Mouse (Mus musculus): ENCODE results near the gene Gm11634. TPM values are rescaled to one million over a fixed set of nuclear protein-coding genes. Genes with fewer than 3 reads are reported as not detected.

Gm11634 gene
- polyA plus RNA-seq (2015; fragmentation: Illumina TruSeq; extraction: RNeasy Lipid Tissue Mini Kit (QIAGEN cat#74804); ENCODE audit: low read depth, low replicate concordance), result not detected

GRCm38 (mm10) chr11:101599156-101599555 is at the start of gene Gm11634:
Gene Gm11634 (minus strand): TSS chr11:101599256.

DNA sequence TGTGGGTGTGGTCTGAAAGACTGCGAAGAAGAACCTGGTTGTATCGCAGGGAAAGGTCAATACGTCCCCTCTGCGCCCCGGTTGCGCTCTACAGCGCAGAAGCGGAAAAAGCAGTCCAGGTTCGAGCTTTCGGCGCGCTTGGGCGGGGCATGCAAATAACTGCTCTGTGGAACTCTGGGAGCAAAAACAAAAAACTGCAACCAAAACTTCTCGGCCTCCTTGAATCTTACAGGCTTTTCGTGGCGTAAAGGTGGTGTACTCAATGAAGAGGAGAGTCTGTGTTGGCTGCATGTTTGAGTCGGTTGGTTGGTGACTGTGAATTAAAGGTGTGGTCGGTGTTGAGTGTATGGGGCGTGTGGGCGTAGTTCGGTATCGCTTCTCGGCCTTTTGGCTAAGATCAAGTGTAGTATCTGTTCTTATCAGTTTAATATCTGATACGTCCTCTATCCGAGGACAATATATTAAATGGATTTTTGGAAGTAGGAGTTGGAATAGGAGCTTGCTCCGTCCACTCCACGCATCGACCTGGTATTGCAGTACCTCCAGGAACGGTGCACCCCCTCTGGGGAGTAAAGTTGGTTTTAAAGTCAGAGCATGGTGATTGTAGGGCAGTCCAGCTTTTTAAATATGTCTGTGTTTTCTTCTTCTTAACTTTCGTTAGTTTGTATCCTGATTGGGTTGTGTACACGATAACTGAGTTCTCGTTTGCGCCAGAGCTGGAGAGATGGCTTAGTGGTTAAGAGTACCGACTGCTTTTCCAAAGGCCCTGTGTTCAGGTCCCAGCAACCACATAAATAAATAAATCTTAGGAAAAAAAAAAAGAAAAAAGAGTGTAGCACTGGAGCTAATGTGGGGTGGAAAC is 28.2 kb upstream of the Gm11634 start, which contains the start of gene Rdm1:
Gene Rdm1, plus strand, starts transcription at position 201 of the 862 bp plus-strand sequence.

DNA sequence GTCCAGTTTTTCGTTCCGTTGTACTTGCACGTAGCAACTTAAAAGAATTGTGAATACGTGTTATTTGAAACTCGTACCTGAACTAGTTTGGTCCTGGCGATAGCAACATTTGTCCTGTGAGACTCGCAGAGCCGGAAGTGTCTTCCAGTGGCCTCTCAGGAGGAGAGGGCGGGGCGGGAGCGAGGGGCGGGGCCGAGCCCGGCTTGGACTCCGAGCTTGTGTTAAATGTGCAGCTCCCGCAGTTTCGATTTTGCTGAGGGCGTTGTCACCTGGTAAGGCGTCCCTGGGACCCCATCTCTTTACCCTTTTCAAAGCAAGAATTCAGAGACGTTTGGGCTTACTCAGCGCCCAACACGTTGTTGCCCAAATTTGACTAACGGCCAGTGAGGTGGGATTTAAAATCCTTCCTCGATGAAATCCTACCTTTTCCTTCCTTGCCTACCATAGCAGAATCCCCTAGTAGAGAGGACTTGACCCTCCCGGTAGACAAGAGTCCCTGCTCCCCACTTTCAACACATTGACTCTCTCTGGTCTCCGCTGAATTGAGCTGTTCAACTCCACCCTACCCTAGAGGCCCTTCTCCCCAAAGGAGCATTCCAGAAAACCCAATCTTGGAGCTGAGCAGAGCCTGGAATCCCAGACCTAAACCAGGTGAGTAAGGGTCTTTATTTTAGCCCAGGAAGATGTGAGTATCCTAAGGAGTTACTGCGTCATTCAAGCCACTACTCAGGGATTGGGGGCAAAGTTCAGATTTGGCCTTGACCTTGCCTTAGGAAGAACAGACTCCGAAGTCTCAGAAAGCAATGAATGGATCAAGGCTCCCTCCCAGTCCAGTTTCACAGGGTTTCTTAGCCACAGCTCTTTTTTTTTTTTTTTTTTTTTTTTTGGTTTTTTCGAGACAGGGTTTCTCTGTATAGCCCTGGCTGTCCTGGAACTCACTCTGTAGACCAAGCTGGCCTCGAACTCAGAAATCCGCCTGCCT is 16.7 kb downstream of the Gm11634 start, which contains the start of gene Tmem106a:
Gene Tmem106a, plus strand, starts transcription at position 189 of the 982 bp plus-strand sequence.

DNA sequence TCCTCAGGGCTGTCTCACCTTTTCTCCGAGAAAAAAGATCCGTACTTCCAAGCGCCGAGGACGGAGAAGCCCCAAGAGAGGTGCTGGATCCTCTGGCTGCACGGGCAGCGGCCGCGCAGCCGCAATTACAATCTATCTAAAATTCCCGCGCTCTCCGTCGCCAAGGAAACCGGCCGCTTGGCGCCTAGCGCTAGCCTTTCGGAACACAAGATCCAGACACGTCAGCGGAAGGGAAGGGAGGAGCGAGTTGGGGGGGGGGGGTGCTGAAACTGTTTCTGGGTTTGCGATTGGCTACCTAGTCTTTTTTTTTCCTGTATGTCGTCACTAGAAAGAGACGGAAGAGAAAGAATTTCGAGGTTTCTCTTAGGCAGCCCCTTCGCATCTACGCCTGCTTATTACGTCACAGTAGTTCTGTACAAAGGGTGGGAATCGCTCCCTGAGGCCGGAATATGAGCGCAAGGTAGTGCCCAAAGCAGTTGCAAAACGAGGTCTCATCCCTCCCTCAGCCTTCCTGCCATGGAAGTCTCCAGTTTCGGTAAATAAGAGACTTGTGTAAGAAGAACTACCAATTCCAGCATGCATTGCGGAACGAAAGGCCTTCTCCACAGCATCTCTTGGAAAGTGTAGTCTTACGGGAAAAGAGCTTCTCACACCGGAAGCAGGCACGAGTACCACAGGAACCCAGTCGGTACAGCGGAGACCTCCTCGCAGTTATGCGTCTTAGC is 47.1 kb downstream of the Gm11634 start, which contains the start of the genes Brca1 and Nbr1:
Gene Brca1, minus strand, starts transcription at position 205 of the 725 bp plus-strand sequence.
Gene Nbr1, plus strand, starts transcription at position 399 of the 725 bp plus-strand sequence.

Other genes starting within 250 kb of the Gm11634 start
- not detected for gene G6pc, start 231.7 kb downstream of the Gm11634 start, polyA plus RNA-seq (2015; fragmentation: Illumina TruSeq; extraction: RNeasy Lipid Tissue Mini Kit (QIAGEN cat#74804); ENCODE audit: low read depth, low replicate concordance)
- gene Aarsd1, start 181.6 kb downstream of the Gm11634 start, polyA plus RNA-seq (2015; fragmentation: Illumina TruSeq; extraction: RNeasy Lipid Tissue Mini Kit (QIAGEN cat#74804); ENCODE audit: low read depth, low replicate concordance), result 71.2 TPM
- gene Gm27029, start 174.5 kb downstream of the Gm11634 start, polyA plus RNA-seq (2015; fragmentation: Illumina TruSeq; extraction: RNeasy Lipid Tissue Mini Kit (QIAGEN cat#74804); ENCODE audit: low read depth, low replicate concordance), result 3.4 TPM
- gene Rundc1, start 174.2 kb downstream of the Gm11634 start, polyA plus RNA-seq (2015; fragmentation: Illumina TruSeq; extraction: RNeasy Lipid Tissue Mini Kit (QIAGEN cat#74804); ENCODE audit: low read depth, low replicate concordance), result 31.3 TPM
- 6.1 TPM for gene Ptges3l, start 173.9 kb downstream of the Gm11634 start, polyA plus RNA-seq (2015; fragmentation: Illumina TruSeq; extraction: RNeasy Lipid Tissue Mini Kit (QIAGEN cat#74804); ENCODE audit: low read depth, low replicate concordance)
- gene Rpl27, start 157.0 kb downstream of the Gm11634 start, polyA plus RNA-seq (2015; fragmentation: Illumina TruSeq; extraction: RNeasy Lipid Tissue Mini Kit (QIAGEN cat#74804); ENCODE audit: low read depth, low replicate concordance), result 399 TPM
- gene Ifi35, start 150.8 kb downstream of the Gm11634 start, polyA plus RNA-seq (2015; fragmentation: Illumina TruSeq; extraction: RNeasy Lipid Tissue Mini Kit (QIAGEN cat#74804); ENCODE audit: low read depth, low replicate concordance), result 5.8 TPM
- 246 TPM for gene Rnd2, start 134.3 kb downstream of the Gm11634 start, polyA plus RNA-seq (2015; fragmentation: Illumina TruSeq; extraction: RNeasy Lipid Tissue Mini Kit (QIAGEN cat#74804); ENCODE audit: low read depth, low replicate concordance)
- 31.2 TPM for gene Vat1, start 133.0 kb downstream of the Gm11634 start, polyA plus RNA-seq (2015; fragmentation: Illumina TruSeq; extraction: RNeasy Lipid Tissue Mini Kit (QIAGEN cat#74804); ENCODE audit: low read depth, low replicate concordance)
- 0.70 TPM for gene Brca1, start 47.3 kb downstream of the Gm11634 start, polyA plus RNA-seq (2015; fragmentation: Illumina TruSeq; extraction: RNeasy Lipid Tissue Mini Kit (QIAGEN cat#74804); ENCODE audit: low read depth, low replicate concordance)
- gene Nbr1, start 47.1 kb downstream of the Gm11634 start, polyA plus RNA-seq (2015; fragmentation: Illumina TruSeq; extraction: RNeasy Lipid Tissue Mini Kit (QIAGEN cat#74804); ENCODE audit: low read depth, low replicate concordance), result 110 TPM
- gene Tmem106a, start 17.0 kb downstream of the Gm11634 start, polyA plus RNA-seq (2015; fragmentation: Illumina TruSeq; extraction: RNeasy Lipid Tissue Mini Kit (QIAGEN cat#74804); ENCODE audit: low read depth, low replicate concordance), result 1.1 TPM
- gene Rdm1, start 27.9 kb upstream of the Gm11634 start, polyA plus RNA-seq (2015; fragmentation: Illumina TruSeq; extraction: RNeasy Lipid Tissue Mini Kit (QIAGEN cat#74804); ENCODE audit: low read depth, low replicate concordance), result 9.0 TPM
- gene Arl4d, start 66.3 kb upstream of the Gm11634 start, polyA plus RNA-seq (2015; fragmentation: Illumina TruSeq; extraction: RNeasy Lipid Tissue Mini Kit (QIAGEN cat#74804); ENCODE audit: low read depth, low replicate concordance), result 36.1 TPM
- gene Dhx8, start 133.7 kb upstream of the Gm11634 start, polyA plus RNA-seq (2015; fragmentation: Illumina TruSeq; extraction: RNeasy Lipid Tissue Mini Kit (QIAGEN cat#74804); ENCODE audit: low read depth, low replicate concordance), result 20.0 TPM
- 14.5 TPM for gene Etv4, start 186.1 kb upstream of the Gm11634 start, polyA plus RNA-seq (2015; fragmentation: Illumina TruSeq; extraction: RNeasy Lipid Tissue Mini Kit (QIAGEN cat#74804); ENCODE audit: low read depth, low replicate concordance)

Data from brain, adult 10 weeks (tissue).